Mouse (Mus musculus): Measurements from ENCODE around the gene Zfp143. TPM values are rescaled to one million over a fixed set of nuclear protein-coding genes. Genes with fewer than 3 reads are reported as not detected.
"Not testable (repeated sequence)": the region's sequence is repeated elsewhere in the genome, so short reads cannot be mapped to it uniquely, and the experiment has no call there.

The Zfp143 gene
- polyA plus RNA-seq, 1 experiment = 0.18 TPM

DNA sequence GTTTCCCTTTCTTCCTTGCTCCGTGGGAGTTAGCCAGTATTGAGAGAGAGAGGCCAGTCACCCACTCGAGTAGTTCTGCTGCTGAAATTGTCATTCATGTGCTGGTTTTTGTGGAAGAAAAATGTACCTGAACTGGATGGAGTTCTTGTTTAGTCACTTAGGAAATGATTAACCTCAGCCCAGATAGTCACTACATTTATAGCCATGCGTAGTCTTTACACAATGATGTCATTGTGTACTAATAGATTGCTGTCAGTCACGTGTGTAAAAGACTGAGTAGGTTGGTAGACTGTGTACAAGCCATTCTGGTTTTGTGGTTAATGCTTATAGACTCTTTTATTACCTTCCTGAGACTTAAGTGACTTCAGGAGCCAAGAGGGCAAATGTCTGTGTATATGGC is 26.9 kb downstream of the Zfp143 start:
- H3K27me3 ChIP-seq (replicated peaks) = no peaks in the 10 kb centered on the region
- no peak overlapping the region for H3K4me3 ChIP-seq (replicated peaks)
- peaks cover 4% of the 10 kb centered on the region; the same call in 1 of the 2 replicates for H3K4me1 ChIP-seq
- H3K36me3 ChIP-seq (replicated peaks; ENCODE audit: low read length) = peaks cover 100% of the 10 kb centered on the region
- H3K9me3 ChIP-seq = no peaks in the 10 kb centered on the region
- no peak for TF ChIP-seq FLI1 (IDR thresholded peaks at IDR 0.05; ENCODE audit: low read length)
- TF ChIP-seq GATA1 (IDR thresholded peaks at IDR 0.05; ENCODE audit: borderline replicate concordance, low read length) = no peak

DNA sequence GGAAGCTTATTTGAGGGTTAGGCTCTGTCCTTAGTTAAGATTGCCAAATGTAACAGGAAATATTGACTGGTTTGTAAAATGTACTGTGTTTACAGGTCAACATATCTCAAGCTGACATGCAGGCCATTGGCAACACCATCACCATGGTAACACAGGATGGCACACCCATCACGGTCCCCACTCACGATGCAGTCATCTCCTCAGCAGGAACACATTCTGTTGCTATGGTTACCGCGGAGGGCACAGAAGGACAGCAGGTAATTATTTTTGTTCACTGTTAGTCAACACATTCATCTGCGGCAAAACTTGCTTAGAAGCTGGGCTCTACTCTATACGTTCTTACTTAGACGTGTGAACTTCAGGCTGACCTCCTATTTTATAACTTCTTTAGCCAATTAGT is 30.7 kb downstream of the Zfp143 start:
- Histone ChIP-seq H3K4me3 (replicated peaks) (peak overlapping the region; percentile 62), H3K9me3 (no peaks in the 10 kb centered on the region), H3K36me3 (replicated peaks; ENCODE audit: low read length) (peaks cover 98% of the 10 kb centered on the region), H3K27me3 (replicated peaks) (no peaks in the 10 kb centered on the region), H3K4me1 (peaks cover 6% of the 10 kb centered on the region)
- TF ChIP-seq GATA1 (IDR thresholded peaks at IDR 0.05; ENCODE audit: borderline replicate concordance, low read length) (no peak), FLI1 (IDR thresholded peaks at IDR 0.05; ENCODE audit: low read length) (no peak)

DNA sequence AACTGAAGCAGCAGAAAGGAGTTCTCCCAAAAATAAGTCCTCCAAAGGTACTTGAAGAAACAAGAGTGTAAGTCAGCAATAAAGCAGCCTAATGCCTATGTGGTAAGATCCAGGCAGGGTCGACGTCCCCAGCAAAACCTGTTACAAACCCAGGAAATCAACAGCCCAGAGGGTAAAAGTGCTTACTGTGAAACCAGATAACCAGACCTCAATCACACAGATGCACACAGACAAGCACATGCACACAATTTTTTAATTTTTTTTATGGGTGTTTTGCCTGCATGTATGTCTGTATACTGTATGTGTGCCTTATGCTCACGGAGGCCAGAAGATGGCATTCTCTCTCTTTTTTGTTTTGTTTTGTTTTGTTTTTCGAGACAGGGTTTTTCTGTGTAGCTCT is 35.3 kb downstream of the Zfp143 start:
- H3K9me3 ChIP-seq = peaks cover 5% of the 10 kb centered on the region
- TF ChIP-seq FLI1 (IDR thresholded peaks at IDR 0.05; ENCODE audit: low read length) = no peak
- TF ChIP-seq GATA1 (IDR thresholded peaks at IDR 0.05; ENCODE audit: borderline replicate concordance, low read length) = no peak
- peaks cover 62% of the 10 kb centered on the region for H3K36me3 ChIP-seq (replicated peaks; ENCODE audit: low read length)
- peaks cover 2% of the 10 kb centered on the region for H3K27me3 ChIP-seq (replicated peaks)
- no peak overlapping the region for H3K4me3 ChIP-seq (replicated peaks)
- peaks cover 22% of the 10 kb centered on the region for H3K4me1 ChIP-seq

DNA sequence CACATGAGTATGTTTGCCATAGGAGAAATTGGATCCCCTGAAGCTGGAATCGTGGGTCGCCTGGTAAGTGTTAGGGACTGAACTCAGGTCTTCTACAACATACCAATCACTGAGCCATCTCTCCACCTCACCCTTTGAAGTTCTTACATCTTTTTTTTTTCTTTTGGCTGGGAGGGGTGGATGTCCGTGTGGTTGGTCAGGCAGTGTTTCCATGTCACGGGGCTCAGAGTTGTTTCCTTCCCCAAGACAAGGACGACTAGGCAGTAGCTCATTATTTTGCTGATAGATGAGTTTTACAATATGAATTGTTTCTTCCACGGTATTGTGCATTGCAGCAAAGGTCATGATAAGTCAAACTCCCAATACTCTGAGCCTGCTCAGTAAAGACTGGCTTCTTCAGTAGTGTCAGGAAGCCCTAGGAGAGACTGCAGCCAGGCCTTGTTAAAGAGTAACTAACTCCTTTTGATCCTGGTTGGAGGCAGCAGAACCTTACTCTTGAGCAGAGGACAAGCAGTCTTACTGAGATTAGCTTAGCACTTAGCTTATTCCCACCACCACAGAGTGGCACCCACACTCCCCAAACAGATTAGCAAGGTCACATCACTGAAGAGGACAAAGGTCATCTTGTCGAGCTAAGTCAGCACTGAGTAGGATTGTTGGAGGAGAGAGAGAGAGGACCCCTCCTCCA is 36.2 kb downstream of the Zfp143 start:
- peaks cover 2% of the 10 kb centered on the region for H3K27me3 ChIP-seq (replicated peaks)
- H3K9me3 ChIP-seq = peaks cover 5% of the 10 kb centered on the region
- no peak for TF ChIP-seq FLI1 (IDR thresholded peaks at IDR 0.05; ENCODE audit: low read length)
- TF ChIP-seq GATA1 (IDR thresholded peaks at IDR 0.05; ENCODE audit: borderline replicate concordance, low read length) = no peak
- H3K4me3 ChIP-seq (replicated peaks) = no peak overlapping the region
- H3K36me3 ChIP-seq (replicated peaks; ENCODE audit: low read length) = peaks cover 53% of the 10 kb centered on the region
- H3K4me1 ChIP-seq = peaks cover 22% of the 10 kb centered on the region

DNA sequence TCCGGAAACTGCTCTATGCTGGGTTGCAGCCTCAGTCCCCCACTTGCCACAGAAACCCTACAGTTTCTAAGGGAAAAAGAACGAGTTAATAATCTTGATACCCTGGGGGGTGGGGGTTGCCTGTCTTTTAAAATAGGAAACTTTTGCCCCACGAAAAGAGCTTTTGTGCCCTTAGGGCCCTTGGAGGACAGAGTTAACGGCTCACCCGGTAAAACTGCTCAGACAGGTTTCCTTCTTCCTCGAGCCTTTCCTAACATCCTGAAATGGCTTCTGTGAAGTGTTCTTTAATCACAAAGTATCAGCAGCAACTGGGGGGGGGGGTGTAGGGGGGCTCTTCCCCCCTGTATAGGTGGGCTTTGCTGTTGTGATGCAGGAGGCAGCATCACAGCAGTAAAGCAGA is 39.8 kb downstream of the Zfp143 start:
- Histone ChIP-seq H3K27me3 (replicated peaks) (peaks cover 2% of the 10 kb centered on the region), H3K4me1 (peaks cover 24% of the 10 kb centered on the region), H3K9me3 (peaks cover 5% of the 10 kb centered on the region), H3K4me3 (replicated peaks) (no peak overlapping the region), H3K36me3 (replicated peaks; ENCODE audit: low read length) (peaks cover 18% of the 10 kb centered on the region)
- TF ChIP-seq FLI1 (IDR thresholded peaks at IDR 0.05; ENCODE audit: low read length) = no peak
- no peak for TF ChIP-seq GATA1 (IDR thresholded peaks at IDR 0.05; ENCODE audit: borderline replicate concordance, low read length)

DNA sequence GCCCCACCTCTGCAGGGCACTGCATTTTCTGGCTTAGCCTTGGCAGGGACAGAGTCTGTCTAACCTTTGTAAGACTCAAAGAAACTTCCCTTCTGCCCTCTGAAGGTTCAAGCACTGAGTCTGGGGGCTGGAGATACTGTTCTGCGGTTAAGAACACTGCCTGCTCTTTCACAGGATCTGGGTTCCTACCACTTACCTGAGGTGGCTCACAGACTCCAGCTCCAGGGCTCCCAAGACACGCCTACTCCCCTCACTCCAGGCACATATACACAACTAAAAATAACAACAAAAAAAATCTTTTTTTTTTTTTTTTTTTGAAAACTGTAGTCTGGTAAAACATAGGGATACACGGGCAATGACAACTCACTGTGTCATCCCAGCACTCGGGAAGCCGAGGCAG is 40.2 kb downstream of the Zfp143 start:
- peaks cover 2% of the 10 kb centered on the region for H3K27me3 ChIP-seq (replicated peaks)
- H3K36me3 ChIP-seq (replicated peaks; ENCODE audit: low read length) = peaks cover 14% of the 10 kb centered on the region
- no peak overlapping the region for H3K4me3 ChIP-seq (replicated peaks)
- TF ChIP-seq GATA1 (IDR thresholded peaks at IDR 0.05; ENCODE audit: borderline replicate concordance, low read length) (no peak), FLI1 (IDR thresholded peaks at IDR 0.05; ENCODE audit: low read length) (no peak)
- peaks cover 21% of the 10 kb centered on the region for H3K4me1 ChIP-seq
- H3K9me3 ChIP-seq = peaks cover 5% of the 10 kb centered on the region

DNA sequence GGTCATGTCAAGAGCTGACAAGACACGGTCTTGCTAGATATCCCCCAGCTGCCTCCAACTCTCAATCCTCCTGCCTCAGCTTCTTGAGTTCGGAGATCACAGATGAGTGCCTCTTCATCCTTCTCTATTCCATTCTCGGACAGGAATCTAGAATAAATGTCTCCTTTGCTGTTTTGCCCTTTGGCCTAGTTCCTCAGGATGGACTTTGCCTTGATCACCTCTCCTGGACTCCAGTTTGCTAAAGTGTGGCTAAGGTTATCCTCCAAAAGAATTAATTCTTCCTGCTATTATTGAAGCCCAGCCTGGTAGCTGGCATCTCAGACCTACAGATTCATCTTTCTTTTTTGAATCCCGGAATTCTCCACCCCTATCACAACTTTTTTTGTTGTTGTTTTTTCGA is 44.0 kb downstream of the Zfp143 start:
- H3K4me3 ChIP-seq (replicated peaks) = no peak overlapping the region
- H3K9me3 ChIP-seq = no peaks in the 10 kb centered on the region
- TF ChIP-seq FLI1 (IDR thresholded peaks at IDR 0.05; ENCODE audit: low read length) (no peak), GATA1 (IDR thresholded peaks at IDR 0.05; ENCODE audit: borderline replicate concordance, low read length) (no peak)
- H3K27me3 ChIP-seq (replicated peaks) = peaks cover 2% of the 10 kb centered on the region
- peaks cover 38% of the 10 kb centered on the region for H3K4me1 ChIP-seq
- H3K36me3 ChIP-seq (replicated peaks; ENCODE audit: low read length) = no peaks in the 10 kb centered on the region

DNA sequence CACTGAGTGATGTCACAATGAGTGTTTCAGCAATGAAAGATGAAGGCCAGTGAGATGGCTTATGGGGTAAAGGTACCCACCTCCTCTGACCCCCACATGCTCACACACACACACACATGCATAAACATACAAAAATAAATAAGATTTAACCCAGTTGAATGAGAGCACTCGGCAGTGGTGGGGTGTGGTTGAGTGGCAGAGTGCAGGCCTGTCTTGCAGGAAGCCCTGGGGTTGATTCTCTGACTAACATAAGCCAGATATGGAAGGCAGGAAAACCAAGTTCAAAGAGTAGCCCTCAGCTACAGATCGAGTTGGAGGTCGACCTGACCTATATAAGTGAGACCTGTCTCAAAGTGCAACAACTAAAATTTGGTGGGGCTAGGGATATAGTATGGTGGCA is 45.6 kb downstream of the Zfp143 start:
- no peaks in the 10 kb centered on the region for H3K27me3 ChIP-seq (replicated peaks)
- TF ChIP-seq GATA1 (IDR thresholded peaks at IDR 0.05; ENCODE audit: borderline replicate concordance, low read length) (no peak), FLI1 (IDR thresholded peaks at IDR 0.05; ENCODE audit: low read length) (no peak)

DNA sequence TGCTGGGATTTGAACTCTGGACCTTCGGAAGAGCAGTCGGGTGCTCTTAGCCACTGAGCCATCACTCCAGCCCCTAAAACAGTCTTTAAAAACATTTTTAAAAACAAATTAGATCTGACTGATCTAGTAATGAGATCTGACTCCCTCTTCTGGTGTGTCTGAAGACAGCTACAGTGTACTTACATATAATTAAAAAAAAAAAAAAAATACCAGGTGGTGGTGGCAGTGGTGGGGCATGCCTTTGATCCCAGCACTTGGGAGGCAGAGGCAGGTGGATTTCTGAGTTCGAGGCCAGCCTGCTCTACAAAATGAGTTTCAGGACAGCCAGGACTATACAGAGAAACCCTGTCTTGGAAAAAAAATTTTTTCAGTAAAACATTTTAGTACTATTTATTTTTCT is 47.5 kb downstream of the Zfp143 start:
- not testable (repeated sequence) for H3K4me3 ChIP-seq (replicated peaks); H3K36me3 ChIP-seq (replicated peaks; ENCODE audit: low read length); H3K9me3 ChIP-seq; H3K27me3 ChIP-seq (replicated peaks)
- peaks cover 39% of the 10 kb centered on the region for H3K4me1 ChIP-seq

More for the DNA sequence above, 45.6 kb downstream of the Zfp143 start:
- Histone ChIP-seq H3K4me1 (peaks cover 39% of the 10 kb centered on the region), H3K4me3 (replicated peaks) (no peak overlapping the region), H3K36me3 (replicated peaks; ENCODE audit: low read length) (no peaks in the 10 kb centered on the region), H3K9me3 (no peaks in the 10 kb centered on the region)

DNA sequence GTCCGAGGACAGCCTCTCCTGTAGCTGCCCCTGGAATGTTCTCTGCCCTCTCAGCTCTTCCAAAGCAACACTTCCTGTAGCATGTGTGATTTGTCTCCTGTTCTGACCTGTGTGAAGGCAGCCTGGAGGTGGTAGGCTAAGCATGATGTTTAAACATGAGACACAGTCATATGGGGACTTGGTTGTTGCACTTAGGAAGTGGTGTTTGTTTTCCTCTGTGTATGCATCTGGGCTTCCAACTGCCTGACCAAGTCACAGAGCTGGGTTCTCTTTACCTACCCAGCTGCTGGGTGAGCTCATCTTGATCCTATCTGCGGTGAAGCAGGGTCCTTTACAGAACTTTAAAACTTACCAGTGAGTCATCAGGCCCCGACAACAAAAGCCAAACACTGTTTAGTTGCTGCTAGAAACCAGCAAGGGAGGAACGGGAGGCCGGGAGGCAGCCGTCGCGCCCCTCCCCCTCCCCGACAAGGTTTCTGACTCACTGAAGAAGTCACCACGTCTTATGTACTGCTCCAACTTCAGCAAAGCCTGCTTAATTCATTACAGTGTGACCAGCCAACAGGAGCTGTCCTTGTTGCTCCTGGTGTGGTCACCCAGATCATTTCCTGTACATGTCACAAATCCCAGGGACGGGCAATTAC is 48.1 kb downstream of the Zfp143 start:
- Histone ChIP-seq H3K27me3 (replicated peaks) (no peaks in the 10 kb centered on the region), H3K4me3 (replicated peaks) (peak overlapping the region; percentile 85), H3K36me3 (replicated peaks; ENCODE audit: low read length) (no peaks in the 10 kb centered on the region), H3K9me3 (no peaks in the 10 kb centered on the region), H3K4me1 (peaks cover 39% of the 10 kb centered on the region)
- no peak for TF ChIP-seq FLI1 (IDR thresholded peaks at IDR 0.05; ENCODE audit: low read length)
